Mouse (Mus musculus) heart, embryonic 12.5 days (tissue): ENCODE measurements around the gene Cox15. TPM values are rescaled to one million over a fixed set of nuclear protein-coding genes. Genes with fewer than 3 reads are reported as not detected.

ENCODE experiments used
- ATAC-seq: fragments of 200-750 bp; cut with Nextera tagmentation; 2 replicates; pipeline ENCODE4 v1.8.0; 2017; ENCODE audit warnings: moderate TSS enrichment, moderate library complexity; ENCODE audit not compliant: insufficient number of reproducible peaks, low FRiP score
- H3K27ac ChIP-seq: fragments of 300-500 bp; sonication (generic); 2 replicates; pipeline ENCODE4 v1.5.1; 2016; ENCODE audit warnings: mild to moderate bottlenecking, moderate library complexity; ENCODE audit not compliant: poor library complexity, severe bottlenecking
- H3K27me3 ChIP-seq: fragments of 300-500 bp; sonication (generic); replicated peaks from 2 replicates; pipeline ENCODE4 v1.6.1; 2016; ENCODE audit warnings: mild to moderate bottlenecking, moderate library complexity
- H3K36me3 ChIP-seq: fragments of 300-500 bp; sonication (generic); 2 replicates; pipeline ENCODE4 v1.6.1; 2016; ENCODE audit warnings: mild to moderate bottlenecking, moderate library complexity
- H3K4me1 ChIP-seq: fragments of 300-500 bp; sonication (generic); replicated peaks from 2 replicates; pipeline ENCODE4 v1.6.1; 2016; ENCODE audit warnings: mild to moderate bottlenecking
- H3K4me2 ChIP-seq: fragments of 300-500 bp; sonication (generic); 2 replicates; pipeline ENCODE4 v1.6.1; 2016; ENCODE audit warnings: mild to moderate bottlenecking, moderate library complexity
- H3K4me3 ChIP-seq: fragments of 300-500 bp; sonication (generic); 2 replicates; pipeline ENCODE4 v1.5.1; 2016; ENCODE audit warnings: mild to moderate bottlenecking
- H3K9ac ChIP-seq: fragments of 300-500 bp; sonication (generic); 2 replicates; pipeline ENCODE4 v1.6.1; 2016; ENCODE audit warnings: mild to moderate bottlenecking, moderate library complexity
- H3K9me3 ChIP-seq: fragments of 300-500 bp; sonication (generic); replicated peaks from 2 replicates; pipeline ENCODE4 v1.6.1; 2016; ENCODE audit warnings: mild to moderate bottlenecking, moderate library complexity
- WGBS: fragments of 180-500 bp; shearing (Covaris S2); methylation state at CpG from one replicate; pipeline ENCODE4 v1.1.7; 2016; 5-methylcytosine and 5-hydroxymethylcytosine counted together
- polyA plus RNA-seq: library from polyadenylated mRNA; unstranded; fragments of >200 nt; fragmentation: Nextera tagmentation; extraction: Ambion mirVana; gene quantifications from 2 replicates; pipeline ENCODE4 v1.2.1, GENCODE M21; 2016

The Cox15 gene
- polyA plus RNA-seq, 1 experiment from 2014 or later: 13.0 TPM

DNA sequence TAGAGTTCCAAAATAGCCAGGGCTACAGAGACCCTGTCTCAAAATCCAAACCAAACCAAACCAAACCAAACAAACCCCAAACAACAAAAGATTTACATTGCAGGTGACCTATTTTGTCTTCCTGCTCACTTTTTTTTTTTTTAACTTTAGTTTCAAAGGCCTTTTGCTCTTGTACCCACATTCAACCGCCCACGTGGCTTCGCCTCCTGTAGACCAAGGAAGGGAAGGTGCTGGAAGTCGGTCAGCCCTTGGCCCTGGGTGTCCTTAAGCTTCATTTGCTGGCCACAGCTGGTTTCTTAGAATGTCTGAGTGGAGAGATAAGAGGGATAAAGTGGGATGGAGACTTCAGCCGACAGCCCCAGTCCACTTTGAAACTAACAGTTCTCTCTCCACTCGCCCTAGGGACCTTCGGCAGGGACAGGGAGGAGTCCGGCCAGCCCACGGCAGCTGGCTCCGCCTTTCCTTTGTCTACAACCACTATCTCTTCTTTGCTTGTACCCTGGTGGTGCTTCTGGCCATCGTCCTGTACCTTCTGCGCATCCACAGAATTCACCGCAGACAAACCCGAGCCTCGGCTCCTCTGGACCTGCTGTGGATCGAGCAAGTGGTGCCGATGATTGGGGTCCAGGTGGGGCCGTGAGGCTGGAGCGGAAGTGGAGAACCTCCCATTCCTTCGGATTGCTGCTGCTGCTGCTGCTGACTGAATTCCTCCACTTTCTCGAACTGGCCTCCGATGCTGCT, 23.3 kb downstream of the Cox15 start:
- Histone ChIP-seq H3K4me1 (0 out of 2 replicates have a peak, but pooled peaks cover 10% of the 10 kb centered on the region), H3K9ac (0 out of 2 replicates have a peak overlapping the region, but pooled peaks have one; percentile 22), H3K36me3 (peaks cover 47% of the 10 kb centered on the region), H3K27ac (no peak overlapping the region; the same call in 1 of the 2 replicates), H3K4me2 (peak overlapping the region; percentile 67), H3K9me3 (no peaks in the 10 kb centered on the region), H3K27me3 (peaks cover 19% of the 10 kb centered on the region), H3K4me3 (peak overlapping the region; percentile 33)
- WGBS: 29% methylated on average over 22 of the region's 22 CpGs
- ATAC-seq: peak; percentile 36; the same call in 1 of the 2 replicates

DNA sequence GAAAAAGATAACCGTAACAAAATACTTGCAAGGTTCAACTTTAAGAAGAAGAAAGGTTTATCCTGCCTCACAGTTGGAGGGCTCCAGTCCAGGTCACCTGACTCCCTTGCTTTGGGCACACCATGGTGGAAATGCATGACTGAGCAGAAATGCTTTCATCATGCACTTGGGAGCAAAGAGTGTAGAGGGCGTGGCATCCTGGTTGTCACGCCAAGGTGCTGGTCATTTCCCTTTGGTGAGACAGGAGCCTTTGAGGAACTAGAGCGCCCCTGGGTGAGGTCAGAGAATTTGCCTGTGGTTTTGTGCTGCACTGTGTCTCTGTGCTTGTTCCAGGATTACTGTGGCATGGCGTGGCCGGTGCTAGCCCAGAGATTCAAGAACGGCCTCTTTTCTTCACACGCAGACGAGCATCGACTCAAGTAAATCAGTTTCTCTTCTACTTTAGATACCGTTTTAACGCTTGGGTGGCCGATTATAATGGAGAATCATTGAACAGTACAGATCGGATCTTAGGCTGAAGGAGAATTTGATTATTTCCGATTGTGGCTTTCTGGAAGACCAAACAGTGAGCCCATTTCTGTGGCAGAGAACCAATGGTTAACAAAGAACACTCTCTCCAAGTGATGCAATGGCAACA, 26.2 kb downstream of the Cox15 start:
- H3K9me3 ChIP-seq: no peaks in the 10 kb centered on the region
- no peak for ATAC-seq
- H3K4me2 ChIP-seq: no peak overlapping the region
- WGBS: 92% methylated on average over 15 of the region's 15 CpGs
- peaks cover 39% of the 10 kb centered on the region for H3K27me3 ChIP-seq
- H3K27ac ChIP-seq: no peak overlapping the region
- no peak overlapping the region for H3K4me3 ChIP-seq
- H3K9ac ChIP-seq: no peak overlapping the region
- H3K4me1 ChIP-seq: 0 out of 2 replicates have a peak, but pooled peaks cover 13% of the 10 kb centered on the region
- peaks cover 61% of the 10 kb centered on the region for H3K36me3 ChIP-seq

DNA sequence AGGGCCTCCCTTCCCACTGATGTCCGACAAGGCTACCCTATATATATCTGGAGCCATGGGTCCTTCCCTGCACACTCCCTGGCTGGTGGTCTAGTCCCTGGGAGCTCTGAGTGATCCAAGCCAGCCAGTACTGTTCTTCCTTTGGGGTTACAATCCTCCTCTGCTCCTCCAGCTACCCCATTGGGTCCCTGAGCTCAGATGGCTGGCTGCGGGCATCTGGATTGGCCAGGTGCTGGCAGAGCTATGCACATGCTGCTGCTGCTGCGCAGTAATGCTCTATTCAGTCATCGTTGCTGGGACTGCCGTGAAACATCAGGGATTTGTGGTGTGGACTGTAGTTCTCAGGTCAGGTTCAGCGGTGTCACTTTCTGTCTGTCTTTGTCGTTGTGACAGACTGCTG, 28.0 kb downstream of the Cox15 start:
- Histone ChIP-seq H3K27ac (no peak overlapping the region), H3K4me1 (0 out of 2 replicates have a peak, but pooled peaks cover 9% of the 10 kb centered on the region), H3K4me2 (no peak overlapping the region), H3K36me3 (peaks cover 75% of the 10 kb centered on the region), H3K9me3 (no peaks in the 10 kb centered on the region), H3K9ac (no peak overlapping the region), H3K4me3 (no peak overlapping the region), H3K27me3 (peaks cover 53% of the 10 kb centered on the region)
- WGBS: 79% methylated on average over 7 of the region's 7 CpGs
- no peak for ATAC-seq

DNA sequence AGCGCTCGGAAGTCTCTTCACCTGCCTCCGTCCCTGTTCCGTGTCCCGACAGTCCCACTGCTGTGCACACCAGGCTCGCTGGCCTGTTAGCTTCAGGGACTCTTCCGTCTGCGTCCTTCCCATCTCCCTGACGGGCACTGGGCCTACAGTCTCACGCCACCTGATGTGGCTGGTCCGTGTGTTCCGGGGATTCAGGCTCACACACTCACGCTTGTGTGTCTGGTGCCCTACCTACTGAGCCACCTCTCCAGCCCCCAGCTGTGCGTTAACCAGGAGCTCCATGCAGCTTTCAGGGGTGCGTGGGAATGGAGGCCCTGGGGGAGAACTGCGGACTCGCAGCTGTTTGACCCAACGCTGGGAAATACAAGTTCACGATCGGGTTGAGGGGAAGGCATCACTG, 28.6 kb downstream of the Cox15 start:
- no peaks in the 10 kb centered on the region for H3K9me3 ChIP-seq
- ATAC-seq: no peak
- peaks cover 79% of the 10 kb centered on the region for H3K36me3 ChIP-seq
- peaks cover 59% of the 10 kb centered on the region for H3K27me3 ChIP-seq
- 91% methylated on average over 20 of the region's 20 CpGs for WGBS
- H3K4me3 ChIP-seq: no peak overlapping the region
- H3K4me1 ChIP-seq: 0 out of 2 replicates have a peak, but pooled peaks cover 4% of the 10 kb centered on the region
- no peak overlapping the region for H3K27ac ChIP-seq
- H3K9ac ChIP-seq: no peak overlapping the region
- no peak overlapping the region for H3K4me2 ChIP-seq

DNA sequence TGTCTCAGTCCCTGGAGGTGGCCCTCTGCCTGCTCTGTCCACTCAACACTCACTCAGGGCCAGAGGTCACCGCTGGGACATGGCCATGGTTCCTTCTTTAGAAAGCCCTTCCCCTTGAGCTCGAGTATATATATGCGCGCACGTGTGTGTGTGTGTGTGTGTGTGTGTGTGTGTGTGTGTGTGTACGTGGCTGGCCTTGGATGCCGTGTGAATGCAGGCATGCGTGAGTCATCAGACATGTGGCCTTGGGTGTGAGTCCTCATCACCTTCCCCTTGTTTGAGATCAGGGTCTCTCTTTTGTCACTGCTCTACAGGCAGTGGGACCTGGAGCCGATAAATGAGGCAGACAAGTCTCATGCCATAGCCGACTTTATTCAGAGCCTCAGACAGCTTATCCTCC, 29.3 kb downstream of the Cox15 start:
- Histone ChIP-seq H3K9ac (no peak overlapping the region), H3K27ac (no peak overlapping the region), H3K36me3 (peaks cover 78% of the 10 kb centered on the region), H3K4me3 (no peak overlapping the region), H3K4me2 (no peak overlapping the region), H3K4me1 (0 out of 2 replicates have a peak, but pooled peaks cover 4% of the 10 kb centered on the region), H3K27me3 (peaks cover 64% of the 10 kb centered on the region), H3K9me3 (no peaks in the 10 kb centered on the region)
- 80% methylated on average over 10 of the region's 10 CpGs for WGBS
- no peak for ATAC-seq

DNA sequence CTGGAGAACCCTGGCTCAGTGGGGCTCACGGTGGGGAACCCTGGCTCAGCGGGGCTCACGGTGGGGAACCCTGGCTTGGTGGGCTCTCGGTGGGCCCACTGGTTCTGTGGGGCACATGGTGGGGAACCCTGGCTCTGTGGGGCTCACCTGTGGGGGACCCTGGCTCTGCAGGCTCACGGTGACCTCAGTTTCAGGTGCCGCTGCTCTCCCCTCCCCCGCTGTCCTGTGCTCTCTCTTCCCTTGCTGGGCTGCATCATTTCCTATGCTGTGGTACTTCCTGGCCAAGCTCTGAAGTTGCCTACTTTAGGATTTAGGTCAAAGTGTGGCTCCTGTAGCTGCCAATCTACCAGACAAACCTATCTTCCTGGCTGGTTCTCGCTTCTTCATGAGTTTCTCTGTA, 29.9 kb downstream of the Cox15 start:
- H3K4me3 ChIP-seq: no peak overlapping the region
- no peaks in the 10 kb centered on the region for H3K9me3 ChIP-seq
- 77% methylated on average over 8 of the region's 8 CpGs for WGBS
- H3K9ac ChIP-seq: no peak overlapping the region
- ATAC-seq: no peak
- H3K4me2 ChIP-seq: no peak overlapping the region
- peaks cover 78% of the 10 kb centered on the region for H3K36me3 ChIP-seq
- H3K27ac ChIP-seq: no peak overlapping the region
- H3K27me3 ChIP-seq: peaks cover 64% of the 10 kb centered on the region
- H3K4me1 ChIP-seq: 0 out of 2 replicates have a peak, but pooled peaks cover 4% of the 10 kb centered on the region

DNA sequence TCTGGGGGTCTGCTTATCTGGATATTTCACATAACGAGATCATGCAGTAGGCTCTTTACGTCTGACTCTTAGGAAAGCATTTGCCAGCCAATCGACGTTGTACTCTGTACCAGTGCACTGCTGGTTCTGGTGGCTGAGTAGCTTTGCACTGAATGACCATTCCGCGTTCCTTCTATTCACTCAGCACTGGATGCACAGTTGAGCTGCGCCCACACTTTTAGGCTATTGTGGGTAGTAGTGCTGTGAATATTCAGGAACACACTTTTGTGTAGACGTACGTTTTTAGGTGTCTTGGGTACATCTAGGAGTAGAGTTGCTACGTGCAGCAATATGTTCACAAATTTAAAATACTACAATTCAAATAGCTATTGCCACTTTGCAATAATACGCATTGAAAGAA, 32.7 kb downstream of the Cox15 start:
- H3K4me2 ChIP-seq: no peak overlapping the region
- no peak overlapping the region for H3K9ac ChIP-seq
- H3K27ac ChIP-seq: no peak overlapping the region
- H3K4me3 ChIP-seq: no peak overlapping the region
- 0 out of 2 replicates have a peak, but pooled peaks cover 4% of the 10 kb centered on the region for H3K4me1 ChIP-seq
- H3K27me3 ChIP-seq: peaks cover 66% of the 10 kb centered on the region
- 87% methylated on average over 11 of the region's 11 CpGs for WGBS
- no peak for ATAC-seq
- H3K9me3 ChIP-seq: no peaks in the 10 kb centered on the region
- peaks cover 57% of the 10 kb centered on the region for H3K36me3 ChIP-seq

DNA sequence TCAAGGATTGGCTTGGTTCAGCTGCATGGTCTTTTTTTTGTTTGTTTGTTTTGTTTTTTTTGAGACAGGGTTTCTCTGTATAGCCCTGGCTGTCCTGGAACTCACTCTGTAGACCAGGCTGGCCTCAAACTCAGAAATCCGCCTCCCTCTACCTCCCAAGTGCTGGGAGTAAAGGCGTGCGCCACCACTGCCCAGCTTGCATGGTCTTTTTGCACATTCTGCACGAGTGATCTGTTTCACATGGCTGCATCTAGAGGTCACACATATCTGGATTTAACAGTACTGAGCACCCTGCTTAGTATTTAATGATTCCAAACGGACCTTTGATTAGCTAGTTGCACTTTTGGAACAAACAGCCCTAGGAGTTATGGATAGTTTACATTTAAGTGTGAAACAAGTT, 40.8 kb downstream of the Cox15 start:
- Histone ChIP-seq H3K9ac (no peak overlapping the region), H3K9me3 (no peaks in the 10 kb centered on the region), H3K4me3 (no peak overlapping the region), H3K27me3 (peaks cover 41% of the 10 kb centered on the region), H3K27ac (no peak overlapping the region), H3K36me3 (peaks cover 32% of the 10 kb centered on the region), H3K4me2 (no peak overlapping the region), H3K4me1 (no peaks in the 10 kb centered on the region)
- ATAC-seq: no peak
- WGBS: 84% methylated on average over 5 of the region's 5 CpGs

DNA sequence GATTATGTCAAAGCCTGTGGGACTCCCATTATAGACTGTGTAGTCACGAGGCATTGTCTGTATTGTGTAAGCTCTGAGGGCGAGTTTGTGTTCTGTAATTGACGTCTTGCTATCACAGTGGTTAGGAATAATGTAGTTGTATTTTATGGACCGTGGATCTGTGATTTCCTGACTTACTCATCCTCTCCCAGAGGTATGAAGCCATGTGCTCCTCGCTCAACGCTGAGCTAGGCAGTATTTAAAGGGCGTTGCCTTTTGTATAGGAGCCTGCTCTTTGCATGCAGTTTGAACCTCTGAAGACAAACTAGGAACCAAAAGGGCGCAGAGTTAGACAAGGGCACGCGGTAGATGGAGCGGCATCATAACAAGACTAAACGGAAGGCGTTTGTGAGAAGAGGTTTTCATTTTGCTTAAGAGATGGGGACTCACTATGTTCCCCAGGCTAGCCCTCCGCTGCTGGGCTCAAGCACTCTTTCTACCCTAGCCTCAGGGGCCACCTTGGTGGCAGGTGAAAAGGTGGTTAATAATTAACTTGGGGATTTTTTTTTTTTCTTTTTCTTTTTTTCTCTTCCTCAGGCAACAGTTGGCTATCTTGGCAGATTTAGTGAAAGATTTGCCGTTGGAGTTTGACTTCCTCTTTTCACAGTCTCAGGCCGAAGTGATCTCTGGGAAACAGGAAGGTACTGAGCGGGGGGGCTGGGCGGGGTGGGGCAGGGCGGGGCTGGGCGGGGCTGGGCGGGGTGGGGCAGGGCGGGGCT, 41.5 kb downstream of the Cox15 start:
- peaks cover 37% of the 10 kb centered on the region for H3K36me3 ChIP-seq
- no peak overlapping the region for H3K9ac ChIP-seq
- H3K27me3 ChIP-seq: peaks cover 41% of the 10 kb centered on the region
- H3K4me1 ChIP-seq: no peaks in the 10 kb centered on the region
- no peak overlapping the region for H3K4me2 ChIP-seq
- WGBS: 59% methylated on average over 22 of the region's 22 CpGs
- no peak overlapping the region for H3K4me3 ChIP-seq
- no peak overlapping the region for H3K27ac ChIP-seq
- ATAC-seq: no peak
- H3K9me3 ChIP-seq: no peaks in the 10 kb centered on the region

DNA sequence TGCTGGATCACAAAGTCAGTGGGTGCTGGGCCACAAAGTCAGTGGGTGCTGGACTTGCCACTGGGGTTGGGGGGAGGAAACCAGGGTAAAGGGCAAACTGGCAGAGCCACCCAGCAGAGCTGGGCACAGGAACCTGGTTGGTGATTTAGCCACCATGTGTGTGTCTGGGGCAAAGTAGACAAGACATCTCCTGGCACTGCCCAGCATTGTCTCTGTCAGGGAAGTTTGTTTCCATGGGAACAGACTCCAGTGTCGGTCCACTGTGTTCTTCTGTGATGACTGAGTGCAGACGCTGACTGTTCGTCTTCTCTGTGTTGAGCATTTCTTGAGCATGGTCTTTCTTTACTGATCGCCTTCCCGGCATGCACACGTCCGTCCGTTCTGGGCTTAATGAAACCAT, 43.5 kb downstream of the Cox15 start:
- no peak overlapping the region for H3K4me2 ChIP-seq
- H3K36me3 ChIP-seq: peaks cover 54% of the 10 kb centered on the region
- H3K27ac ChIP-seq: no peak overlapping the region
- H3K9ac ChIP-seq: no peak overlapping the region
- no peak overlapping the region for H3K4me3 ChIP-seq
- no peaks in the 10 kb centered on the region for H3K9me3 ChIP-seq
- WGBS: 85% methylated on average over 8 of the region's 8 CpGs
- H3K4me1 ChIP-seq: no peaks in the 10 kb centered on the region
- H3K27me3 ChIP-seq: peaks cover 48% of the 10 kb centered on the region
- ATAC-seq: no peak

DNA sequence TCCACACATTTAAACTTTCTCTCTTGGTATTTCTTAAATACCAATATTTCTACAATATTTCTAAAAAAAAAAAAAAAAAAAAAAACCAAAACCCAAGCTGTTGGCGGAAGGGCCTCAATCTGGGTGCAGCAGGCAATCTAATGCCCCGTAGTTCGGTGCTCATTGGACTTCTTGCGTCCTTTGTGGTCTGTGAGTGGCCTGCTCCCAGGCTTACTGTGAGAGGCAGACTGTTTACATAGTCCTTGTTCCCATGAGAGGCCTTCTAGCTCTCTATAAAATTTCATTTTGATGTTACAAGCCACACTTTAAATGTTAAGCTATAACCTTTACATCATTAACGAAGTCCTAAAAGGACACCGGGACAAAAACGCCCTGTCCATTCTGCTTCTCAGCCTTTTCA, 44.6 kb downstream of the Cox15 start:
- Histone ChIP-seq H3K4me3 (no peak overlapping the region), H3K9me3 (no peaks in the 10 kb centered on the region), H3K4me1 (no peaks in the 10 kb centered on the region), H3K4me2 (no peak overlapping the region), H3K9ac (no peak overlapping the region), H3K27ac (no peak overlapping the region), H3K36me3 (peaks cover 58% of the 10 kb centered on the region), H3K27me3 (peaks cover 43% of the 10 kb centered on the region)
- WGBS: 93% methylated on average over 7 of the region's 7 CpGs
- ATAC-seq: no peak
